Mouse (Mus musculus) intestine, embryonic 16.5 days (tissue): ENCODE measurements around the gene Aldh2. TPM values are rescaled to one million over a fixed set of nuclear protein-coding genes. Genes with fewer than 3 reads are reported as not detected.
"Not testable (repeated sequence)": the region's sequence is repeated elsewhere in the genome, so short reads cannot be mapped to it uniquely, and the experiment has no call there.

Source experiments
- ATAC-seq: fragments of 200-750 bp; cut with Nextera tagmentation; 2 replicates; pipeline ENCODE4 v1.8.0; 2017; ENCODE audit warnings: moderate TSS enrichment, moderate library complexity
- H3K27ac ChIP-seq: fragments of 300-500 bp; sonication (generic); 2 replicates; pipeline ENCODE4 v1.5.1; 2014; ENCODE audit warnings: mild to moderate bottlenecking, low read length
- H3K27me3 ChIP-seq: fragments of 300-500 bp; sonication (generic); replicated peaks from 2 replicates; pipeline ENCODE4 v1.6.1; 2014; ENCODE audit warnings: low read length, control low read depth, mixed read lengths; ENCODE audit not compliant: control insufficient read depth, insufficient read depth
- H3K36me3 ChIP-seq: fragments of 300-500 bp; sonication (generic); 2 replicates; pipeline ENCODE4 v1.6.1; 2014; ENCODE audit warnings: low read length, control low read depth; ENCODE audit not compliant: control insufficient read depth, insufficient read depth
- H3K4me1 ChIP-seq: fragments of 300-500 bp; sonication (generic); 2 replicates; pipeline ENCODE4 v1.6.1; 2014; ENCODE audit warnings: low read length, control low read depth, mixed read lengths; ENCODE audit not compliant: control insufficient read depth, insufficient read depth
- H3K4me2 ChIP-seq: fragments of 300-500 bp; sonication (generic); 2 replicates; pipeline ENCODE4 v1.6.1; 2014; ENCODE audit warnings: low read depth, low read length, control low read depth
- H3K4me3 ChIP-seq: fragments of 300-500 bp; sonication (generic); 2 replicates; pipeline ENCODE4 v1.5.1; 2014; ENCODE audit warnings: mild to moderate bottlenecking, low read length
- H3K9ac ChIP-seq: fragments of 300-500 bp; sonication (generic); 2 replicates; pipeline ENCODE4 v1.6.1; 2014; ENCODE audit warnings: low read depth, low read length
- H3K9me3 ChIP-seq: fragments of 300-500 bp; sonication (generic); 2 replicates; pipeline ENCODE4 v1.6.1; 2016; ENCODE audit warnings: low read length, control low read depth; ENCODE audit not compliant: control insufficient read depth
- WGBS: fragments of 180-500 bp; shearing (Covaris S2); extraction: QIAGEN DNeasy Blood & Tissue Kit; methylation state at CpG from one replicate; pipeline ENCODE4 v1.1.7; 2014; 5-methylcytosine and 5-hydroxymethylcytosine counted together
- polyA plus RNA-seq: library from polyadenylated mRNA; unstranded; fragments of >200 nt; fragmentation: Nextera tagmentation; extraction: Ambion mirVana; gene quantifications from 2 replicates; pipeline ENCODE4 v1.2.1, GENCODE M21; 2015

Aldh2 gene
- polyA plus RNA-seq, 1 experiment from 2014 or later = 236 TPM

GRCm38 (mm10) chr5:121526526-121526925 is 67.1 kb downstream of the Aldh2 start:
- no peak overlapping the region for H3K9ac ChIP-seq
- H3K4me1 ChIP-seq = no peaks in the 10 kb centered on the region
- H3K36me3 ChIP-seq = peaks cover 28% of the 10 kb centered on the region
- H3K4me3 ChIP-seq = no peak overlapping the region
- no peak for ATAC-seq
- H3K27me3 ChIP-seq = no peaks in the 10 kb centered on the region
- 90% methylated on average over 7 of the region's 7 CpGs for WGBS
- no peak overlapping the region for H3K27ac ChIP-seq
- no peak overlapping the region for H3K4me2 ChIP-seq
- no peaks in the 10 kb centered on the region for H3K9me3 ChIP-seq

- H3K36me3 ChIP-seq = peaks cover 28% of the 10 kb centered on the region
These were observed 67.7 kb downstream of the Aldh2 start for GRCm38 (mm10) chr5:121525774-121526450.

GRCm38 (mm10) chr5:121519758-121520157 is 73.9 kb downstream of the Aldh2 start:
- not testable (repeated sequence) for H3K27ac ChIP-seq, H3K4me1 ChIP-seq, H3K4me3 ChIP-seq, ATAC-seq, H3K9ac ChIP-seq, H3K27me3 ChIP-seq, H3K4me2 ChIP-seq, H3K36me3 ChIP-seq, H3K9me3 ChIP-seq
- WGBS = 94% methylated on average over 10 of the region's 17 CpGs

More at GRCm38 (mm10) chr5:121525774-121526450, 67.7 kb downstream of the Aldh2 start:
- H3K4me3 ChIP-seq = no peak overlapping the region
- no peak for ATAC-seq
- H3K4me2 ChIP-seq = no peak overlapping the region
- no peaks in the 10 kb centered on the region for H3K9me3 ChIP-seq
- no peak overlapping the region for H3K9ac ChIP-seq
- no peaks in the 10 kb centered on the region for H3K27me3 ChIP-seq
- no peak overlapping the region for H3K27ac ChIP-seq
- no peaks in the 10 kb centered on the region for H3K4me1 ChIP-seq
- 85% methylated on average over 14 of the region's 14 CpGs for WGBS

- H3K36me3 ChIP-seq = no peaks in the 10 kb centered on the region
- no peak overlapping the region for H3K9ac ChIP-seq
- H3K27ac ChIP-seq = no peak overlapping the region
- no peak overlapping the region for H3K4me2 ChIP-seq
- H3K9me3 ChIP-seq = no peaks in the 10 kb centered on the region
- no peak for ATAC-seq
- H3K27me3 ChIP-seq = no peaks in the 10 kb centered on the region
- 92% methylated on average over 9 of the region's 9 CpGs for WGBS
- no peaks in the 10 kb centered on the region for H3K4me1 ChIP-seq
- H3K4me3 ChIP-seq = no peak overlapping the region
These were observed 74.6 kb downstream of the Aldh2 start for GRCm38 (mm10) chr5:121518983-121519382.

Other genes starting within 250 kb of the Aldh2 start
- 56.9 and 57.2 TPM in 2 replicates for gene Trafd1, start 208.2 kb downstream of the Aldh2 start, polyA plus RNA-seq
- gene Naa25, start 195.9 kb downstream of the Aldh2 start, polyA plus RNA-seq = 45.9 and 48.3 TPM in 2 replicates
- 4.2 and 4.4 TPM in 2 replicates for gene Tmem116, start 141.9 kb downstream of the Aldh2 start, polyA plus RNA-seq
- 183 and 202 TPM in 2 replicates for gene Erp29, start 141.3 kb downstream of the Aldh2 start, polyA plus RNA-seq
- gene Adam1b, start 90.4 kb downstream of the Aldh2 start, polyA plus RNA-seq = not detected in 2 replicates
- 0.81 and 1.0 TPM in 2 replicates for gene Adam1a, start 48.3 kb downstream of the Aldh2 start, polyA plus RNA-seq
- not detected in 2 replicates for gene Gm42878, start 48.3 kb downstream of the Aldh2 start, polyA plus RNA-seq
- gene Mapkapk5, start 47.9 kb downstream of the Aldh2 start, polyA plus RNA-seq = 47.3 and 48.0 TPM in 2 replicates
- 4.5 and 5.3 TPM in 2 replicates for gene Acad12, start 25.1 kb upstream of the Aldh2 start, polyA plus RNA-seq
- gene Acad10, start 66.7 kb upstream of the Aldh2 start, polyA plus RNA-seq = 7.8 and 9.7 TPM in 2 replicates
- gene Brap, start 66.7 kb upstream of the Aldh2 start, polyA plus RNA-seq = 26.4 and 30.4 TPM in 2 replicates
- 27.9 and 30.7 TPM in 2 replicates for gene Atxn2, start 117.5 kb upstream of the Aldh2 start, polyA plus RNA-seq
- gene Sh2b3, start 243.8 kb upstream of the Aldh2 start, polyA plus RNA-seq = 7.7 and 9.9 TPM in 2 replicates